Mouse (Mus musculus) regulatory T cell (primary cell): ENCODE data around the gene Cd63.

ENCODE experiments used
- in situ Hi-C: fragments of 300-600 bp; cut with MboI, MseI; formaldehyde crosslinking; loops from one replicate; pipeline ENCODE4 v1.15.1; 2025; ENCODE audit warnings: high pct_unique_total_duplicates

The Cd63 gene

GRCm38 (mm10) chr10:128902409-128902988, 1.7 kb downstream of the Cd63 start:
- in situ Hi-C loops, result no loop called here

GRCm38 (mm10) chr10:128904812-128905211, 4.0 kb downstream of the Cd63 start:
- in situ Hi-C loops, result loop anchor here (5.0 kb wide), 1 partner anchor 72 kb away; no protein-coding TSS in a partner anchor

GRCm38 (mm10) chr10:128908778-128909448, 8.1 kb downstream of the Cd63 start:
- in situ Hi-C loops, result loop anchor here (5.0 kb wide), 1 partner anchor 68 kb away; no protein-coding TSS in a partner anchor

- in situ Hi-C loops, result loop anchor here (5.0 kb wide), 1 partner anchor 68 kb away; no protein-coding TSS in a partner anchor
These were observed 8.8 kb downstream of the Cd63 start for GRCm38 (mm10) chr10:128909567-128910028.

GRCm38 (mm10) chr10:128910066-128910841, 9.5 kb downstream of the Cd63 start:
- in situ Hi-C loops, result no loop called here

GRCm38 (mm10) chr10:128911430-128911829, 10.6 kb downstream of the Cd63 start:
- in situ Hi-C loops, result no loop called here

GRCm38 (mm10) chr10:128912268-128912667, 11.5 kb downstream of the Cd63 start:
- in situ Hi-C loops, result no loop called here

- in situ Hi-C loops, result no loop called here
These were observed 12.0 kb downstream of the Cd63 start for GRCm38 (mm10) chr10:128912791-128913190.

- in situ Hi-C loops, result no loop called here
These were observed 12.4 kb downstream of the Cd63 start for GRCm38 (mm10) chr10:128913219-128913618.

- in situ Hi-C loops, result no loop called here
These were observed 12.9 kb downstream of the Cd63 start for GRCm38 (mm10) chr10:128913696-128914095.

- in situ Hi-C loops, result no loop called here
These were observed 14.8 kb downstream of the Cd63 start for GRCm38 (mm10) chr10:128915550-128915949.

GRCm38 (mm10) chr10:128916665-128917064, 15.9 kb downstream of the Cd63 start:
- in situ Hi-C loops, result no loop called here

- in situ Hi-C loops, result no loop called here
These were observed 16.6 kb downstream of the Cd63 start for GRCm38 (mm10) chr10:128917400-128917799.

GRCm38 (mm10) chr10:128918246-128918645, 17.5 kb downstream of the Cd63 start:
- in situ Hi-C loops, result no loop called here

GRCm38 (mm10) chr10:128919203-128919631, 18.4 kb downstream of the Cd63 start:
- in situ Hi-C loops, result no loop called here

GRCm38 (mm10) chr10:128919966-128920365, 19.2 kb downstream of the Cd63 start:
- in situ Hi-C loops, result no loop called here

GRCm38 (mm10) chr10:128920736-128921161, 20.0 kb downstream of the Cd63 start:
- in situ Hi-C loops, result no loop called here

GRCm38 (mm10) chr10:128921251-128921650, 20.5 kb downstream of the Cd63 start:
- in situ Hi-C loops, result no loop called here

GRCm38 (mm10) chr10:128921883-128922821, 21.4 kb downstream of the Cd63 start:
- in situ Hi-C loops, result no loop called here

GRCm38 (mm10) chr10:128922822-128923012, 21.9 kb downstream of the Cd63 start, which contains the start of gene Rdh5:
Gene Rdh5, minus strand, starts transcription at chr10:128922888.
- in situ Hi-C loops, result no loop called here

GRCm38 (mm10) chr10:128923013-128923691, 22.4 kb downstream of the Cd63 start:
- in situ Hi-C loops, result no loop called here
